Mouse (Mus musculus) frontal cortex, postnatal 25 days (tissue): Measurements from ENCODE around the gene Ankef1.

Experiments used
- DNase-seq, 2 experiments: peaks; one replicate each; pipeline ENCODE4 v3.0.0; 2022; ENCODE audit warnings: low spot score in 2 of 2

The Ankef1 gene

DNA sequence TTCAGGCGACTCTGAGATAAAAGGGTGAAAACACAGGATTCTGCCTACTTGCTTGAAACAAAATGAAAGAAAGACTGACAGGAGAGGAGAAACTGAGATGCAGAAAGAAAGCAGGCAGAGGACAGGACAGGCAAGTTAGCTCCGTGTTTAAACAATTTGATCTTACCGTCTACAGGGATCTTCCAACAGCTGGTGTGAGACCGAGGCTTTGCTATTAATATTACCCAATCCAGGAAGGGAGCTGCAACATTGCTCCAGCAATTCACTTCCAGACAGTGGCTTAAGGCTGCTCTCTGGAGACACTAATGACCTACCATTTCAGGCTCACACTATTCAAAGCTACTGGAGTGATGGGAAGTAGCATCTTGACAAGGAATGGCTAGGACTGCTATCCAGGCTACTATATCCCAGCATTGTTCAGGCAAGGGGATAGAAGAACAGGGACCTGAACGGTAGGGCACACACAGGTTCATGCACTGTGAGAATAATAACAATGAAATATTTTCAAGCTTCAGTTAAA is 99.0 kb downstream of the Ankef1 start:
- no peak for DNase-seq

DNA sequence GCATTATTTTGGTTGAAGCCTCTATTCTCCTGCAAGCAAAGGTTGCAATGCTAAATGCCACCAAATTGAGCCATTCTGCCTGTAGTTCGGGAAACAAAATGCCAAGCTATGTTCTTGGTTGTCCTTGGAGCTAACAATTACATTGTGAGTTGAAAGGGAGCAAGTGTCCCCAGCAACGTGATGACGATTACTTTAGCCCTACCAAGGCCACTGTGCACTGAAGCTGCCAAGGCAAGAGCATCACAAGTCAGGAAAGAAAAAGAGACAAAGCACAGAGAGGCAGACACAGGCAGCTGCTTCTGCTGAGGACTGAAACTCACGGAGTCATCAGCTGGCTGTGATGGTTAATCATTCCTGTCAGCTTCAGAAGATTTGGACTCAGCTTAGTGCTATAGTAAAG is 99.5 kb downstream of the Ankef1 start:
- no peak for DNase-seq
